Mouse (Mus musculus): ENCODE results near the gene Rpa1. TPM values are rescaled to one million over a fixed set of nuclear protein-coding genes. Genes with fewer than 3 reads are reported as not detected.
"Not testable (repeated sequence)": the region's sequence is repeated elsewhere in the genome, so short reads cannot be mapped to it uniquely, and the experiment has no call there.

Rpa1 gene
- polyA plus RNA-seq, 1 experiment = not detected

DNA sequence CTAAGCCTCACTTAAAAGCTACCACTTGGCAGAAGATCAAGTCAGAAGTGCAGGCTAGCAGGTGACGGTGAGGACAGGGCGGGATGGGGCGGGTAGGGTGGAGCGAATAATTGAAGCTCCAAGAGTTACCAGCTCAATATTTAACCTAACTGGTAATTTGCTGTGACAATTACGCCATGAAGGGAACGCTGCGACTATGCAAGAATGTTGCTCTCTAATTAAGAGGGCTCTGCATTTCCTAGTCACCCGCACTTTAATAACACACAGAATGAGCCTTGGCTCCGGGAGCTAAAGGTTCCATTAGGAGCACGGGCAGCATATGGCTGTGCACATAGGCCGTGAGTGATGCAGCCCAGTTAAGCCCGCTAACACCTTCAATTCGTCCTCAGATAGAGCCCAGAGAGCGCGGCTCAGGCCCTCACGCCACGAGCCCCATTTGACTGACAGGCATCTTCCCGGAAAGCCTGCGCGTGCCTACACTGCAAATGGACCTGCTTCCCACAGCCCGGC is 54.2 kb downstream of the Rpa1 start:
- no peak overlapping the region for H3K27ac ChIP-seq (ENCODE audit: insufficient read depth, low read depth, low read length)
- peaks cover 24% of the 10 kb centered on the region for H3K4me1 ChIP-seq (ENCODE audit: control insufficient read depth, insufficient read depth, low read length)
- TF ChIP-seq CTCF (IDR thresholded peaks at IDR 0.05; ENCODE audit: insufficient read depth, low read depth, low read length) (no peak), POLR2A (IDR thresholded peaks at IDR 0.05; ENCODE audit: insufficient read depth, low read depth, low read length) (no peak)
- WGBS = 14% methylated on average over 21 of the region's 21 CpGs
- H3K4me3 ChIP-seq (ENCODE audit: insufficient read depth, low read depth, low read length) = no peak overlapping the region; the same call in 1 of the 2 replicates

DNA sequence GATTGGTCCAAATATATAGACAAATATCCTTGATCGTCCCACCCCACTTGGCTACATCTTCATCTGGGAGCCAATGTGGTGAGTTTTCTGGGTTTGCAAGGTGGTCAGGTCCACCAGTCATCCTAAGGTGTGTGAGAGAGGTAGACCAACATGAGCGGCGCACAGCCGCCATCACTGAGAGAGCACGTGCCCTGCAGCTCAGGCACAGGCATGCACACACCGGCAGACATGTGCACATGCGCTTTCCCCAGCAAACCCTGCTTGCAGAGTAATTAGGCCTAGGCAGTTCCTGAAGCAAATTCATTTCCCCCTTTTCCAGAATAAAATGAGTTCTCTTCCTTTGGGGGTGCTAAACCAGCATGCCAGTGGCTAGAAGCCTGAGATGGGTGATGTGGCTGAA is 55.8 kb downstream of the Rpa1 start:
- Histone ChIP-seq H3K27ac (ENCODE audit: insufficient read depth, low read depth, low read length) (no peak overlapping the region), H3K4me3 (ENCODE audit: insufficient read depth, low read depth, low read length) (no peak overlapping the region), H3K4me1 (ENCODE audit: control insufficient read depth, insufficient read depth, low read length) (peaks cover 21% of the 10 kb centered on the region)
- no peak for TF ChIP-seq CTCF (IDR thresholded peaks at IDR 0.05; ENCODE audit: insufficient read depth, low read depth, low read length)
- no peak for TF ChIP-seq POLR2A (IDR thresholded peaks at IDR 0.05; ENCODE audit: insufficient read depth, low read depth, low read length)
- WGBS = 75% methylated on average over 7 of the region's 7 CpGs

DNA sequence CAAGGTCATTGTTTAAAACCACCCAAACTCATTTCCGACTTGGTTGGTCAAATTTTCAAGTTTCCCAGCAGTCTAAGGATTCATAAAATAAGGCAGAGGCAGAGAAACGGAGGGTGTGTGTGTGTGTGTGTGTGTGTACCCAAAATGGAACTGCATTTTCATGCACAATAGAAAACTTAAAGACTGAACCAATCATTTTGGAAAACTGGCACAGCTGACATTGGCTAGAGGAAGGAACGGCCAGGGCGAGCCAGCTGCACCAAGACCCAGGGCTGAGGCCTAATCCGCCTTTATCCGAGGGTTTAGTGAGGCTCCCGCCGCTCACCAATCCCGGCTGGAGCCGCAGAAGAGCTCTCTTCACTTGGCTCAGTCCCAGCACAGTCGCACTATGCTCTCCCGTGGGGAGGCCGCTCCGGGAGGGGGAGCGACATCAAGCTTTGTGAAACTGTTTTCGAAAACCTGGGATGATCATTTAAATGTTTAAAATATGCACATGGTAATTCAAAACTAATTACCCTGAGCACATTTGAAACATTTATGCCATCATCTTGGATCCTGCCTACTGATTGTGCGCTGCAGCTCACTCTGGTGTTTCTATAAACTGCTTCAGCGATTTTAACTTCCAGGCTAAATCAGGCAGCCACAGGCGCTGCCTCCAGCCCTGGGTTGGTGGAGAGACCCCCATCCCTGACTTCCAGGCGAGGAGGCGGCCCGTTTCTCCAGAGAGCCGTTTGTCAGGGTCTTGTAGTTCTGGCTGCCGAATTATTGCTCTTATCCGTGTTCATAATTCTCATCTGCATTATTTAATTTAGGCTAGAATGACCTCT is 56.5 kb downstream of the Rpa1 start:
- Histone ChIP-seq H3K4me3 (ENCODE audit: insufficient read depth, low read depth, low read length) (no peak overlapping the region), H3K27ac (ENCODE audit: insufficient read depth, low read depth, low read length) (no peak overlapping the region), H3K4me1 (ENCODE audit: control insufficient read depth, insufficient read depth, low read length) (peaks cover 19% of the 10 kb centered on the region)
- TF ChIP-seq POLR2A (IDR thresholded peaks at IDR 0.05; ENCODE audit: insufficient read depth, low read depth, low read length) = no peak
- 27% methylated on average over 25 of the region's 25 CpGs for WGBS

DNA sequence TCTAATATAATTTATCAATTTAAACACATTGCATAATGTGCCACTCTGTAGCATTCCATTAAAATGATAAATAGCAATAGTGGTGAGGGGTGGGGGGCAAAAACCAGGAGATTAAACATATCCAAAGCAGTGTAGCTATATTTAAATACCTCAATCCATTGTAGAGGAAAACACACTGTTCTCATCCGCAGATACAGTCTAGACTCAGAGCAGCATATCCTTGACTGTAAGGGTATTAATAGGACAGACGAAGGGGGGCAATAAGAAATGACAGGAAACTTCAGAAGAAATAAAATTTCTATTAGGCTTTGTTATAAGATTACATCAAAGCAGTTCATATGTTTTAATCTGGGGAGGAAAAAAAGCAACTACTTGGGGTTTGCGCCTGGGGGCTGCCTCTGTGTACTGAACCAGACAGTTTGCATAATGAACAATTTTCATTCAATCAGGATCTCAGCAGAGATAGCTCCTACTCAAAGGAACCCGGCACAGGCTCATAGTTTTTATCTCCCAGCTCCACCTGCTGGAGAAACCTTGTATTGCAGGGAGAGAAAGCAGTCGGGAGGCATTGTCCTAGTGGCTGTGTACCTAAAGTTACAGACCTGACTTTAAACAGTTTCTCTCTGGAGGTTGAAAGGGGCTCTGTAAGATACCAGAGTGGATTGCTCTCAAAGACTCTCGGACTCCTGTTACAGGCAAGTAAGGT is 57.4 kb downstream of the Rpa1 start:
- Histone ChIP-seq H3K27ac (ENCODE audit: insufficient read depth, low read depth, low read length) (no peak overlapping the region), H3K4me3 (ENCODE audit: insufficient read depth, low read depth, low read length) (no peak overlapping the region), H3K4me1 (ENCODE audit: control insufficient read depth, insufficient read depth, low read length) (peaks cover 17% of the 10 kb centered on the region)
- TF ChIP-seq POLR2A (IDR thresholded peaks at IDR 0.05; ENCODE audit: insufficient read depth, low read depth, low read length) (no peak), CTCF (IDR thresholded peaks at IDR 0.05; ENCODE audit: insufficient read depth, low read depth, low read length) (no peak)
- 17% methylated on average over 6 of the region's 6 CpGs for WGBS

DNA sequence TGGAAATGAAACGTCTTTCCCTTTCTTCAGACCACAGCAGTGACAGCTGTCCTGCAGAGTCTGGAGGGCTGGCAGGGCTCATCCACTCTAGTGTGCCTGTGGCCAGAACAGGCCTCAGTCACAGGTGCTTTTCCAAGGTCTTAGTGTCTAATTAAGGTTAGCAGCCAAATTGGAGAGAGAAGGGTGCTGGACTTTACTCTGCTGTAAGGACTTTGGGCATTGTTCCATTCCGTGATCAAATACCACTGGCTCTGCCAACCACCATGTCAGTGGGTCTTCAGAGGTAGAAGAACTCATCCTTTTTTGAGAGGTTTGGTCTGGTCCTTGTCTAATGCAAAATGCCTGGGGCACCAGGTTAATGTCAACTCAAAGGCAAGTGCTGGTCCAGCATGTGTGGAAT is 59.0 kb downstream of the Rpa1 start:
- WGBS = 80% methylated on average over 2 of the region's 2 CpGs
- Histone ChIP-seq H3K4me1 (ENCODE audit: control insufficient read depth, insufficient read depth, low read length) (peaks cover 11% of the 10 kb centered on the region), H3K4me3 (ENCODE audit: insufficient read depth, low read depth, low read length) (no peak overlapping the region), H3K27ac (ENCODE audit: insufficient read depth, low read depth, low read length) (no peak overlapping the region)
- no peak for TF ChIP-seq POLR2A (IDR thresholded peaks at IDR 0.05; ENCODE audit: insufficient read depth, low read depth, low read length)
- TF ChIP-seq CTCF (IDR thresholded peaks at IDR 0.05; ENCODE audit: insufficient read depth, low read depth, low read length) = no peak

DNA sequence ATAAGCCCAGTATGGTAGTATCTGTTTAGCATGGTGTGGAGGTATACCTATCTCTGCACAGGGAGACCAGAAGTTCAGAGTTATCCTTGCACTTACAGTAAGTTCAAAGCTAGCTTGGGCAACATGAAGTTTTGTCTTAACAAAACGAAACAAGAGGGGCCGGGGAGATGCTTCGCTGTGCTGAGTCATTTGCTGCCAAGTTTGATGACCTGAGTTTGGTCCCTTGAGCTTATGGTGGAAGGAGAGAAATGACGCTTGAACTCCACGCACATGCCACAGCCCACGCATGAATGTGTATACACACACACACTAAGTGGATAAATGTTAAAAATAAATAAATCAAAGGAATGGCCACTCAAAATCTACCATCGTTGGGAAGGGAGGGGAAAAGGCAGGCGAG is 59.6 kb downstream of the Rpa1 start:
- Histone ChIP-seq H3K4me1 (ENCODE audit: control insufficient read depth, insufficient read depth, low read length) (peaks cover 6% of the 10 kb centered on the region), H3K4me3 (ENCODE audit: insufficient read depth, low read depth, low read length) (no peak overlapping the region), H3K27ac (ENCODE audit: insufficient read depth, low read depth, low read length) (no peak overlapping the region)
- TF ChIP-seq CTCF (IDR thresholded peaks at IDR 0.05; ENCODE audit: insufficient read depth, low read depth, low read length) (no peak), POLR2A (IDR thresholded peaks at IDR 0.05; ENCODE audit: insufficient read depth, low read depth, low read length) (no peak)
- WGBS = 90% methylated on average over 8 of the region's 8 CpGs

DNA sequence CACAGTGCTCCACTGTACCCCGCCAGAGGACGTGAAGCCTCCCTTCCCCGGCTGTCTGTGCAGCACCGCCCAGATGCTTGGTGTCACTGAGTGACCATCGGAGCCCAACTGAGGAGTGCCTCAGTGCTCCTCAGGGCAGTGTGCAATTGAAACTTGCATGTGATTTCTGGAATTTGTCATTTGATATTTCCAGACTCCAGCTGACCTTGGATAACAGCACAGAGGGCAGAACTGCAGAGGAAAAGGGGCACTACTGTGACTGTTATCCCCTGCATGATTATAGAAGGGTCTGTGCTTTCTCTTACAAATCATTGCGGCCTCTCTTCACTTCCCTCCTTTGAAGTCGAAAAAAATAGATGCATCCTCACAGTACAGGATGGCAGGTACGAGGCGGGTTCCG is 60.2 kb downstream of the Rpa1 start:
- Histone ChIP-seq H3K27ac (ENCODE audit: insufficient read depth, low read depth, low read length) (no peak overlapping the region), H3K4me1 (ENCODE audit: control insufficient read depth, insufficient read depth, low read length) (peaks cover 4% of the 10 kb centered on the region; the same call in 1 of the 2 replicates), H3K4me3 (ENCODE audit: insufficient read depth, low read depth, low read length) (no peak overlapping the region)
- TF ChIP-seq POLR2A (IDR thresholded peaks at IDR 0.05; ENCODE audit: insufficient read depth, low read depth, low read length) = no peak
- no peak for TF ChIP-seq CTCF (IDR thresholded peaks at IDR 0.05; ENCODE audit: insufficient read depth, low read depth, low read length)
- WGBS = 88% methylated on average over 10 of the region's 10 CpGs

DNA sequence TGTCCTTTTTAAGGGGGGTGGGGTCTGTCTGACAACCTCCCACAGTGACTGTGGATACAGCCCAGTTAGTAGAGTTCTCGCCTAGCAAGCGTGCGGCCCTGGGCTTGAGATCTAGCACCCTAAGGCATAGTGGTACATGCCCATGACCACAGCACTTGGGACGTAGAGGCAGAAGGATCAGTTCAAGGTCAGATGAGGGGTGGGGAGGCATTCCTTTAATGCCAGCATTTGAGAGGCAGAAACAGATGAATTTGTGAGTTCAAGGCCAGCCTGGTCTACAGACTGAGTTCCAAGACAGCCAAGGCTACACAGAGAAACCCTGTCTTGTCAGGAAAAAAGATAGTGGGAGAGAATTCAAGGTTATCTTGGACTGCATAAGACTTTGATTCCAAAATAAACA is 61.3 kb downstream of the Rpa1 start:
- TF ChIP-seq CTCF (IDR thresholded peaks at IDR 0.05; ENCODE audit: insufficient read depth, low read depth, low read length) (no peak), POLR2A (IDR thresholded peaks at IDR 0.05; ENCODE audit: insufficient read depth, low read depth, low read length) (no peak)
- Histone ChIP-seq H3K4me3 (ENCODE audit: insufficient read depth, low read depth, low read length) (no peak overlapping the region), H3K4me1 (ENCODE audit: control insufficient read depth, insufficient read depth, low read length) (peaks cover 8% of the 10 kb centered on the region; the same call in 1 of the 2 replicates), H3K27ac (ENCODE audit: insufficient read depth, low read depth, low read length) (no peak overlapping the region)
- 97% methylated on average over 4 of the region's 4 CpGs for WGBS

DNA sequence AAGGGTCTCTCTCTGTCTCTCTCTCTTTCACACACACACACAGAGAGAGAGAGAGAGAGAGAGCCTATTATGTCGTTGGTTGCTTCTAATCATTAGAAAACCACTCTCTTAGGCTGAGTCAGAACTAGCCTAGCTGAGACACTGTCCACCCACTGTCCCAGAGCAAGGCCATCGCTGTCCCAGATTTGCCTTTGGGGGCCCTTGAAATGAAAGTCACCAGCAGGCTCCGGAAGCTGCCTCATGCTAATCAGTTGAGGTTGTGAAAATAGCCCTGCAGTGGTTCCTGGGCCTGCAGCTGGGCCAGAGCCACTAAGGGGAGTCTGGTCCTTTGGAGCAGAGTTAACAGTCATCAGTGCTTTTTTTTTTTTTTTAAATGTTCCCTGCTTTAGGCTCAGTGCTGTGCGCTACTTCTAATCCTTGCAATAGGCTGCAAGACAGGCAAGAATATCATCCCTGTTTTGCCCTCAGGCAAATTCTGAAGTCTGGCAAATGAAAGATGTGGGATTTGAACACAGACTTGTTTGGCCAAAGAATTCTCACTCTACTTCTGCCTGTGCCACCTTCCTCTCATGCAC is 62.1 kb downstream of the Rpa1 start:
- Histone ChIP-seq H3K27ac (ENCODE audit: insufficient read depth, low read depth, low read length) (no peak overlapping the region), H3K4me1 (ENCODE audit: control insufficient read depth, insufficient read depth, low read length) (peaks cover 10% of the 10 kb centered on the region; the same call in 1 of the 2 replicates), H3K4me3 (ENCODE audit: insufficient read depth, low read depth, low read length) (no peak overlapping the region)
- no peak for TF ChIP-seq POLR2A (IDR thresholded peaks at IDR 0.05; ENCODE audit: insufficient read depth, low read depth, low read length)
- 75% methylated on average over 4 of the region's 4 CpGs for WGBS

DNA sequence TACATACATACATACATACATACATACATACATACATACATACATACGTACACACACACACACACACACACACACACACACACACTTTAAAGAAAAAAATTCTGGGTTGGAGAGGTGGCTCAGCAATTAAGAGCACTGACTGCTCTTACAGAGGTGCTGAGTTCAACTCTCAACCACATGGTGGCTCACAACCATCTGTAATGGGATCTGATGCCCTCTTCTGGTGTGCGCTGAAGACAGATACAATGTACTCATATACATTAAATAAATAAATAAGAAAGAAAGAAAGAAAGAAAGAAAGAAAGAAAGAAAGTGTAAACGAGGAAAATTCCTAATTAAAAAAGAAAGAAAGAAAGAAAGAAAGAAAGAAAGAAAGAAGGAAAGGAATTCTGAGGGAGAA is 64.3 kb downstream of the Rpa1 start:
- not testable (repeated sequence) for H3K27ac ChIP-seq (ENCODE audit: insufficient read depth, low read depth, low read length); H3K4me3 ChIP-seq (ENCODE audit: insufficient read depth, low read depth, low read length)
- peaks cover 25% of the 10 kb centered on the region for H3K4me1 ChIP-seq (ENCODE audit: control insufficient read depth, insufficient read depth, low read length)
- 78% methylated on average over 3 of the region's 3 CpGs for WGBS

Data from olfactory bulb, adult 2 months (tissue).